Mouse (Mus musculus) embryonic fibroblast, embryonic 13.5 days (primary cell): Measurements from ENCODE around the gene Dnajc4.

ENCODE experiments used
- CTCF ChIP-seq: IDR thresholded peaks from 2 replicates; pipeline ENCODE4 v1.5.1; 2011; ENCODE audit warnings: mild to moderate bottlenecking, control low read depth, low read length, moderate library complexity, borderline replicate concordance; ENCODE audit not compliant: insufficient read depth
- POLR2A ChIP-seq: IDR thresholded peaks from 2 replicates; pipeline ENCODE4 v1.6.1; 2011; ENCODE audit warnings: low read depth, mild to moderate bottlenecking, control low read depth, low read length, moderate library complexity

- TF ChIP-seq CTCF (no peak), POLR2A (no peak)
These were observed 48.7 kb downstream of the Dnajc4 start for GRCm38 (mm10) chr19:6943709-6944108.
